Mouse (Mus musculus): Measurements from ENCODE around the gene Fat3. TPM values are rescaled to one million over a fixed set of nuclear protein-coding genes. Genes with fewer than 3 reads are reported as not detected.

Gene Fat3
- polyA plus RNA-seq, 1 experiment from 2014 or later = 0.93 TPM

DNA sequence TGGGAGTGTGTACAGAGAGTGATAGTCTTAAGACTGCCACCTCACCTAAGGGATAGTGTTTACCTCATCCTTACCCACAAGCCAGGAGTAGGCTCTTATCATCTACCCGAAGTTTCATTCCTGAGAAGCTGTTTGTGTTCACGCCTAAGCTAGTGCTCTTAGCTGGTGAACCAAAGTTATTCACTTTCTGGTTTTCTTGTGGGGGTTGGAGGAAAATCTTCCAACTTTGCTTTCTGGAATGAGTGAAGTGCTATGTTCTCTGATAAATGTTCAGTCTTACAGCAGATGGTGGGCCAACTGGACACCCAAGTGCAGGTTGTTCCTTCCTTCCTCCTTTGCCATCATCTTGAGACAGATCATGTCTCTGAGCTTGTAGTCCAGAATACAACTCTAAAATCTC lies 402.5 kb downstream of the Fat3 start:
- H3K4me3 ChIP-seq (ENCODE audit: low read depth, low read length) = no peak overlapping the region
- no peaks in the 10 kb centered on the region for H3K27me3 ChIP-seq (ENCODE audit: control insufficient read depth, insufficient read depth, low read length)
- no peaks in the 10 kb centered on the region for H3K9me3 ChIP-seq (ENCODE audit: control insufficient read depth, low read length)
- H3K4me1 ChIP-seq (replicated peaks; ENCODE audit: control insufficient read depth, insufficient read depth) = no peaks in the 10 kb centered on the region
- H3K36me3 ChIP-seq (ENCODE audit: control insufficient read depth, insufficient read depth, low read length) = no peaks in the 10 kb centered on the region
- DNase-seq (ENCODE audit: low spot score) = no peak
- H3K27ac ChIP-seq (replicated peaks) = no peak overlapping the region
- TF ChIP-seq EP300 (optimal IDR thresholded peaks at IDR 0.05) (no peak), CTCF (IDR thresholded peaks at IDR 0.05; ENCODE audit: low read depth) (no peak)
- H3K4me2 ChIP-seq (replicated peaks; ENCODE audit: low read depth) = no peak overlapping the region
- WGBS = 57% methylated on average over 2 of the region's 2 CpGs
- ATAC-seq (ENCODE audit: low FRiP score, low TSS enrichment) = no peak
- H3K9ac ChIP-seq (ENCODE audit: low read length) = no peak overlapping the region

DNA sequence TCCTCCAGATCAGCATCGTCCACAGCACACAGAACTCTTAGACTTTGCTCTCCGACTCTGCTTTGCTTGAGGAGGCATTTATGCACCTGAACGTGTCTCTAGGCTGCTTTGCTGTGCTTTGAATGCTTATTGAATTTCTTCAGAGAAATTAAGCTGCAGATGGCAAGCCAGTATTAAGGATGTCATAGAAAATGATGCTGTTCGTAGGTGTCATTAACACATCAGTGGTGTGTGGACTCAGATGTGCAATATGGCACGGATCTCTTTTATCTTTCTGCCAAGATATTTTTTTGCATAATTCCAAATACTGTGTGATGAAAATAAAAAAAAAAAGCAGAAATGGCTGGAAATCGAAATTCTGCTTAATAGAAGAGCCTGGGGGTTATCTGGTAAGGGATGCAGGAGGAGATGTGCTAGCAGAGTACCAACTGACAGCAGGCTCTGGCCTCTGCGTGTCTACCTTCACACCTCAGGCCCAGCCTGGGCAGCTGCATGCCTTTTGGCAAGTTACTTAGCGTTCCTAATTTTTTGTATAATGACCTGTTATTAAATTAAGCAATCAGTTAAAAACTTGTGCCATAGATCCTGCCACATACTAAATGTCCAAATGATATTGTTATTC lies 407.9 kb downstream of the Fat3 start:
- Histone ChIP-seq H3K9me3 (ENCODE audit: control insufficient read depth, low read length) (no peaks in the 10 kb centered on the region), H3K4me3 (ENCODE audit: low read depth, low read length) (no peak overlapping the region)
- no peak for ATAC-seq (ENCODE audit: low FRiP score, low TSS enrichment)

DNA sequence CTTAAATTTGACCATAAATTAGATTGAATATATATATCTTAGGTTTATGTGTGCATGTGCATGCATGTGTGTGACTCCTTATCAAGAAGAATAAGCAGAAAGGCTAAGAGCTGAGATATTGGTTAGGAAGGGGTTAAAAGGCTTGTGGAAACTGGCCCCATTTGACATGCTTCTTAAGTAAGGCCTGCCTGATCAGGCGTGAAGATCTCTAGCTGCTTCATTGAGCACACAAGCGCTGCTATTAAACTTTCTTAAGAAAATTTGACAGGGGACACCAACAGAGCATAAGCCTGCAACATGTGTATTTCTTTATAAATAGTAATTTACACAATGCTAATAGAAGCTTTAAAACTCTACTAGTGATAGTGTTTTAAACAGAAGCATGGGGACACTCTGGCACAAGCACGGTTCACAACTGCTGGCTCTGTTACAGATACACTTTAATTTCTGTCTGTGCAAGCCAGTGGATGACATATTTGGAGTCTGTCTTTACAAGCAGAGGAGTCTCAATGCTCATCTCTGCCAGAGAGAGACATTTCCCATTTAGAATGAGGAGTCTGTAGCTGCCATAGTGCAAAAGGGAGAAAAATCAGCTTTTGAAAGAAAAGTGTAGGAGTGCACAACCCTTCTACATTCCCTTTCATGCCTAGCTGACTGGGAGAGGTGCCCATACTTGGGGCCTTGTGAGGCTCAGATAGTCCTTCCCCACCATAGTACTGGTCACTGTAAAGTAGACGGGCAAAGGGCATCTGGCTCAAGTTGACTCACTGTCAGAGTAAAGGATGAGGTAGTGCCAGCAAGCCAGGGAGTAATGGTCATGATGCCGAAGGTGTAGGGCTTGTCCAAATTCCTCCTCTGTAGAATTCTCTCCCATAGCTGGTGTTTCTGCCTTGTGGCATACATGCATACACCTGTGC lies 408.8 kb downstream of the Fat3 start:
- Histone ChIP-seq H3K36me3 (ENCODE audit: control insufficient read depth, insufficient read depth, low read length) (no peaks in the 10 kb centered on the region), H3K27me3 (ENCODE audit: control insufficient read depth, insufficient read depth, low read length) (no peaks in the 10 kb centered on the region), H3K4me3 (ENCODE audit: low read depth, low read length) (no peak overlapping the region), H3K27ac (replicated peaks) (no peak overlapping the region), H3K4me2 (replicated peaks; ENCODE audit: low read depth) (no peak overlapping the region), H3K4me1 (replicated peaks; ENCODE audit: control insufficient read depth, insufficient read depth) (no peaks in the 10 kb centered on the region), H3K9ac (ENCODE audit: low read length) (no peak overlapping the region), H3K9me3 (ENCODE audit: control insufficient read depth, low read length) (no peaks in the 10 kb centered on the region)
- no peak for TF ChIP-seq CTCF (IDR thresholded peaks at IDR 0.05; ENCODE audit: low read depth)
- TF ChIP-seq EP300 (optimal IDR thresholded peaks at IDR 0.05) = no peak
- no peak for DNase-seq (ENCODE audit: low spot score)
- no peak for ATAC-seq (ENCODE audit: low FRiP score, low TSS enrichment)
- WGBS = 58% methylated on average over 5 of the region's 5 CpGs

More for the DNA sequence above, 407.9 kb downstream of the Fat3 start:
- Histone ChIP-seq H3K27me3 (ENCODE audit: control insufficient read depth, insufficient read depth, low read length) (no peaks in the 10 kb centered on the region), H3K36me3 (ENCODE audit: control insufficient read depth, insufficient read depth, low read length) (no peaks in the 10 kb centered on the region), H3K4me2 (replicated peaks; ENCODE audit: low read depth) (no peak overlapping the region), H3K9ac (ENCODE audit: low read length) (no peak overlapping the region), H3K27ac (replicated peaks) (no peak overlapping the region), H3K4me1 (replicated peaks; ENCODE audit: control insufficient read depth, insufficient read depth) (no peaks in the 10 kb centered on the region)
- 79% methylated on average over 8 of the region's 8 CpGs for WGBS
- DNase-seq (ENCODE audit: low spot score) = no peak
- TF ChIP-seq EP300 (optimal IDR thresholded peaks at IDR 0.05) = no peak
- no peak for TF ChIP-seq CTCF (IDR thresholded peaks at IDR 0.05; ENCODE audit: low read depth)

DNA sequence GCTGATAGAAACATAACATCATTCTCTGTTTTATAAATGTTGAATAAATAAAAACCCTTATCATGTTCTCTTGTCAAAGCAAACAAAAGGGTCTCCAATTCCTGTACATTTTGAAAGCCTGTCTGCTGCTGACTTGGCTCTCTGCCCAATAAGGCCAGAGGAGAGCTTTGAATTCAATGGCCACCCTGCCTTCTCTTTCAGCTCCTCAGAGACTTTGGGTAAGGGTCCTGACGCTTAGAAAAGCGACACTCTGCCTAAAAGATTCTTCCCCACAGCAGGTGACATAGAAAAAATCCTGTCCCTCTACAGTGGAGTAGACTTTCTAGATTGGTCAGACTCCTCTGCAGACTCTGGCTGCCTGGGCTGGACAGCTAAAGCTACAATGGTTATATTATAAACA lies 421.8 kb downstream of the Fat3 start:
- Histone ChIP-seq H3K27me3 (ENCODE audit: control insufficient read depth, insufficient read depth, low read length) (no peaks in the 10 kb centered on the region), H3K27ac (replicated peaks) (no peak overlapping the region), H3K4me2 (replicated peaks; ENCODE audit: low read depth) (no peak overlapping the region), H3K9me3 (ENCODE audit: control insufficient read depth, low read length) (no peaks in the 10 kb centered on the region), H3K9ac (ENCODE audit: low read length) (no peak overlapping the region), H3K4me1 (replicated peaks; ENCODE audit: control insufficient read depth, insufficient read depth) (no peaks in the 10 kb centered on the region), H3K4me3 (ENCODE audit: low read depth, low read length) (no peak overlapping the region), H3K36me3 (ENCODE audit: control insufficient read depth, insufficient read depth, low read length) (no peaks in the 10 kb centered on the region)
- ATAC-seq (ENCODE audit: low FRiP score, low TSS enrichment) (no peak), DNase-seq (ENCODE audit: low spot score) (no peak)
- TF ChIP-seq EP300 (optimal IDR thresholded peaks at IDR 0.05) (no peak), CTCF (IDR thresholded peaks at IDR 0.05; ENCODE audit: low read depth) (no peak)
- 60% methylated on average over 2 of the region's 2 CpGs for WGBS

DNA sequence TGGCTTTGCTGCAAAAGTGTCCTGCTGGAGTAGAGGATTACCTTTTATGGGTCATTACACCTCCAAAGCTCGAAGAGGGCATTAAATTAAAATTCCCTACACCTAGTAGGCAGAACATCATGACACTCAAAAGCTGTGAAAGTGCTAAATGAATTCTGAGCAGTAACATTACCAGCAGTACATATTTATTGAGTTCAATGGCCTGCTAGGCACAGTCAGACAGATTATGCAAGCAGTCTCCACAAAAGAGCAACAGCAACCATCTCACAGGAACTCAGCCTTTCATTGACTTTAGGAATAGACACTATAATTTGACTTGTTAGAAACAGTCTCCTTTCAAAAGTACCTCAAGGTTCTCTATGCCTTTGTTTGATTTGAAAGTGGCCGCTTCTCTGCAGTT lies 426.4 kb downstream of the Fat3 start:
- WGBS = 83% methylated on average over 2 of the region's 2 CpGs
- Histone ChIP-seq H3K4me3 (ENCODE audit: low read depth, low read length) (no peak overlapping the region), H3K9me3 (ENCODE audit: control insufficient read depth, low read length) (no peaks in the 10 kb centered on the region), H3K27me3 (ENCODE audit: control insufficient read depth, insufficient read depth, low read length) (no peaks in the 10 kb centered on the region), H3K4me2 (replicated peaks; ENCODE audit: low read depth) (no peak overlapping the region), H3K27ac (replicated peaks) (no peak overlapping the region), H3K9ac (ENCODE audit: low read length) (no peak overlapping the region), H3K36me3 (ENCODE audit: control insufficient read depth, insufficient read depth, low read length) (no peaks in the 10 kb centered on the region), H3K4me1 (replicated peaks; ENCODE audit: control insufficient read depth, insufficient read depth) (no peaks in the 10 kb centered on the region)
- no peak for DNase-seq (ENCODE audit: low spot score)
- TF ChIP-seq EP300 (optimal IDR thresholded peaks at IDR 0.05) (no peak), CTCF (IDR thresholded peaks at IDR 0.05; ENCODE audit: low read depth) (no peak)
- no peak for ATAC-seq (ENCODE audit: low FRiP score, low TSS enrichment)

DNA sequence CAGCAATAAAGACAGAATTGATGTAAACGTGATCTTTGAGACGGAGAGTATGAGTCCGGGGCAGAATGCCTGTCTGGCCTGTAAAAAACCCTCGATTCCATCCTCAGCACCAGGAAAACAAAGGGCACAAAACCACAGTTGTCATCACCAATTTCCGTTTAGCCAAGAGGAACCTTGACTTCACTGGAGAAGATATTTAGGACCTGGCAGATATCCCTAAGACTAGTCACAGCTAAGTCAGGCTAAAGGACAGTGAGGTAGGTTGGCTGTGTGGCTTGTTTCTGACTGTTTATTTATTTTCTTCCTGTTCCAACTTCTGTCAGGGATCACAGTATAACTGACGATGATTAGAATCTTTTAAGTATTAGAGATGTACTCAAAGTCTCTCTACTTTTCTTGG lies 427.0 kb downstream of the Fat3 start:
- 58% methylated on average over 6 of the region's 6 CpGs for WGBS
- Histone ChIP-seq H3K36me3 (ENCODE audit: control insufficient read depth, insufficient read depth, low read length) (no peaks in the 10 kb centered on the region), H3K4me1 (replicated peaks; ENCODE audit: control insufficient read depth, insufficient read depth) (no peaks in the 10 kb centered on the region), H3K9me3 (ENCODE audit: control insufficient read depth, low read length) (no peaks in the 10 kb centered on the region), H3K4me2 (replicated peaks; ENCODE audit: low read depth) (no peak overlapping the region), H3K27ac (replicated peaks) (no peak overlapping the region), H3K4me3 (ENCODE audit: low read depth, low read length) (no peak overlapping the region), H3K9ac (ENCODE audit: low read length) (no peak overlapping the region), H3K27me3 (ENCODE audit: control insufficient read depth, insufficient read depth, low read length) (no peaks in the 10 kb centered on the region)
- ATAC-seq (ENCODE audit: low FRiP score, low TSS enrichment) = no peak
- TF ChIP-seq EP300 (optimal IDR thresholded peaks at IDR 0.05) (no peak), CTCF (IDR thresholded peaks at IDR 0.05; ENCODE audit: low read depth) (no peak)
- DNase-seq (ENCODE audit: low spot score) = no peak
